Mouse (Mus musculus) thymus, adult 2 months (tissue): Measurements from ENCODE around the gene Ppp1r14a. TPM values are rescaled to one million over a fixed set of nuclear protein-coding genes. Genes with fewer than 3 reads are reported as not detected.

Source experiments
- DNase-seq: peaks from one replicate; pipeline ENCODE4 v3.0.0; 2021
- H3K27ac ChIP-seq: fragments of 200-500 bp; 2 replicates; pipeline ENCODE4 v1.5.1; 2012; ENCODE audit warnings: low read length, control low read depth; ENCODE audit not compliant: control insufficient read depth, insufficient read depth
- H3K27me3 ChIP-seq: fragments of 200-500 bp; 2 replicates; pipeline ENCODE4 v1.6.1; 2012; ENCODE audit warnings: mild to moderate bottlenecking, low read length, moderate library complexity, mixed read lengths; ENCODE audit not compliant: control insufficient read depth, insufficient read depth
- H3K36me3 ChIP-seq: fragments of 200-500 bp; 2 replicates; pipeline ENCODE4 v1.6.1; 2012; ENCODE audit warnings: mild to moderate bottlenecking, low read length, moderate library complexity; ENCODE audit not compliant: control insufficient read depth, insufficient read depth
- H3K4me1 ChIP-seq: fragments of 200-500 bp; replicated peaks from 2 replicates; pipeline ENCODE4 v1.6.1; 2012; ENCODE audit warnings: low read length; ENCODE audit not compliant: control insufficient read depth, insufficient read depth
- H3K4me3 ChIP-seq: fragments of 200-500 bp; 2 replicates; pipeline ENCODE4 v1.5.1; 2012; ENCODE audit warnings: mild to moderate bottlenecking, low read length, control low read depth, moderate library complexity; ENCODE audit not compliant: control insufficient read depth, insufficient read depth
- CTCF ChIP-seq: fragments of 200-500 bp; IDR thresholded peaks from 2 replicates; pipeline ENCODE4 v1.5.1; 2012; ENCODE audit warnings: mild to moderate bottlenecking, control low read depth, low read length, moderate library complexity, borderline replicate concordance; ENCODE audit not compliant: control insufficient read depth, poor library complexity, insufficient read depth; ENCODE audit errors: extremely low read depth
- POLR2A ChIP-seq: fragments of 200-500 bp; IDR thresholded peaks from 2 replicates; pipeline ENCODE4 v1.6.1; 2012; ENCODE audit warnings: mild to moderate bottlenecking, low read length, control low read depth, moderate library complexity; ENCODE audit not compliant: control insufficient read depth, poor library complexity, insufficient read depth; ENCODE audit errors: extremely low read depth
- WGBS: fragments of 180-500 bp; shearing (Covaris S2); methylation state at CpG from one replicate; pipeline ENCODE4 v1.1.7; 2018; 5-methylcytosine and 5-hydroxymethylcytosine counted together
- polyA plus RNA-seq: library from polyadenylated mRNA; depleted of rRNA; stranded (reverse); fragments of >200 nt; gene quantifications from 2 replicates; pipeline ENCODE4 v1.2.3, GENCODE M21; 2012

Ppp1r14a gene
- polyA plus RNA-seq, 1 experiment = 5.8 TPM

GRCm38 (mm10) chr7:29302641-29303040 is 13.5 kb downstream of the Ppp1r14a start:
- Histone ChIP-seq H3K4me1 (peaks cover 16% of the 10 kb centered on the region), H3K36me3 (no peaks in the 10 kb centered on the region), H3K27ac (no peak overlapping the region), H3K4me3 (no peak overlapping the region), H3K27me3 (peaks cover 22% of the 10 kb centered on the region)
- TF ChIP-seq CTCF (no peak), POLR2A (no peak)
- DNase-seq = no peak
- WGBS = 68% methylated on average over 7 of the region's 7 CpGs

DNA sequence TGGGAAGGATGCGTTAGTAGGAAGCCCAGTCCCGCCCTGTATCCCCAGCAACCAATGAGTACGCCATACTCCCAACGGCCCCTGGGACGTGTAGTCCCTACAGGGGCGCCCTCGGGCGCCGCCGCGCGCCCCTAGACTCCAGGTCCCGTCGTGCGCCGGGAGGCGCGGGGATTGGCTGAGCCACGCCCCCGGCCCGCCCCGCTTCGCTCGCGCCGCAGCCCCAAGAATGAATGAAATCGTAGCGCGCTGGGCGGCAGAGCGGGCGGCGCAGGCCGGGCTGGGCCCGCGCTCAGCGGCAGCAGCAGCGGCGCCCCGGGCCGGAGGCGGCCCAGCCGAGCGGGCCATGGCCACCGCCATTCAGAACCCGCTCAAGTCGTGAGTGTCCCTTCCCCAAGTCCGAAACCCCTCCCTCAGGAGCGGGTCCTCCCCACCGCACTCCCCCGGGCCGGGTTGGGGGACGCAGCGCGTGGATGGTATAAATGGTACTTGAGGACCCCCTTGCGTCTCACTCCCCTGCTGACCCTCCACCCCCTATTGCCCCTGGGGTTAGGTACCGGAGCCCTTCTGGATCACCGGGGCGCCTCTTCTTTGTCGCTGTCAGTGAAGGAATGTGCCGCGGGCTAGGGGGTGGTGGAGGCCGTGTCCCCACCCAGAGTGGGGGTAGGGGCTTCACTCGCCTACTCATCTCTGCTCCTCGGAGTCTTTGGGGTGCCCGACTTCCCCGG is 14.8 kb downstream of the Ppp1r14a start, which contains the start of gene Dpf1:
Dpf1 (plus strand) TSS at position 214 of the 725 bp plus-strand sequence.
- peak; percentile 74 for DNase-seq
- H3K4me3 ChIP-seq = peak within 1 kb of the TSS; percentile 17
- peaks cover 28% of the 10 kb centered on the region for H3K27me3 ChIP-seq
- TF ChIP-seq POLR2A (0 out of 2 replicates have a peak, but pooled peaks have one; percentile 40), CTCF (no peak)
- no peak within 1 kb of the TSS for H3K27ac ChIP-seq
- peaks cover 21% of the 10 kb centered on the region for H3K4me1 ChIP-seq
- WGBS = 2% methylated on average over 67 of the region's 67 CpGs
- no peaks in the 10 kb centered on the region for H3K36me3 ChIP-seq

DNA sequence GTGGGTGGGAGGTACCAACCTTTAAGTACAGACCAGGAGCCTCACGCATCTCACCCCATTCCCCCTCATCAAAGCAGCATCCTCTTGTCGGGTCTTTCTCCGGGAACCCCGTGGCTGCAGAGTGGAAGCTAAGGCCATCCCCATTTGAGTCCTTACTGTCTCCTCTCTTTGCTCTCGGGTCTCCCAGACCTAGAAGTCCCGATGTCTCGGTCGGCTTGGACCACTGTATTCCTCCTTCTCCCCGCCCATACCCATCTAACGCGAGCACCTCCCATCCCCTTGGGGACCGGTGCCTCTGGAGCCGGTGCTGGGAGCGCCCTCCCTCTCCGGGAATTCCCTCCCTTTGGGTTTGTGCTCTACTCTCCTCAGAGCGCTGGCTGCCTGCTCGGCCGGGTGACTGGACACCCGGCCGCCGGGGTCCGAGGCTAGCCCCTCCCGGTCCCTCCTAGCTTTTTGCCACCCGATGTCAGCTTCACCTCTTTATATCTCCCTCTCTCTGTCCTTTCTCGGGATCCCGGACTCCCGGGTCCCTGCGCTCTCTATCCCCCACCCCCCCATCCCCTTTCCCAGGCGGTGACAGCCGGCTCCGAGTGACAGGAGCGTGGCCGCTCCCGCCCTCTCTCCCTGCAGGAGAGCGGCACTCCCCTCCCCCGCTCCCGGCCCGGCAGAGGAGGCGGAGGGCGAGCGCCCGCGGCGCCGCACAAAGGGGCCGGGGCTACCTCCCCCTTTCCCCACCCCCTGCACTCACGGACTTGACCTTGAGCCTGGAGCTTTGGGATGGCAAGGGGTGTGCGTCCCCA is 15.6 kb downstream of the Ppp1r14a start:
- WGBS = 7% methylated on average over 45 of the region's 48 CpGs
- H3K27me3 ChIP-seq = peaks cover 31% of the 10 kb centered on the region
- DNase-seq = no peak
- TF ChIP-seq CTCF = no peak
- TF ChIP-seq POLR2A = no peak
- peaks cover 28% of the 10 kb centered on the region for H3K4me1 ChIP-seq
- H3K27ac ChIP-seq = no peak overlapping the region
- 0 out of 2 replicates have a peak overlapping the region, but pooled peaks have one; percentile 17 for H3K4me3 ChIP-seq
- H3K36me3 ChIP-seq = no peaks in the 10 kb centered on the region

DNA sequence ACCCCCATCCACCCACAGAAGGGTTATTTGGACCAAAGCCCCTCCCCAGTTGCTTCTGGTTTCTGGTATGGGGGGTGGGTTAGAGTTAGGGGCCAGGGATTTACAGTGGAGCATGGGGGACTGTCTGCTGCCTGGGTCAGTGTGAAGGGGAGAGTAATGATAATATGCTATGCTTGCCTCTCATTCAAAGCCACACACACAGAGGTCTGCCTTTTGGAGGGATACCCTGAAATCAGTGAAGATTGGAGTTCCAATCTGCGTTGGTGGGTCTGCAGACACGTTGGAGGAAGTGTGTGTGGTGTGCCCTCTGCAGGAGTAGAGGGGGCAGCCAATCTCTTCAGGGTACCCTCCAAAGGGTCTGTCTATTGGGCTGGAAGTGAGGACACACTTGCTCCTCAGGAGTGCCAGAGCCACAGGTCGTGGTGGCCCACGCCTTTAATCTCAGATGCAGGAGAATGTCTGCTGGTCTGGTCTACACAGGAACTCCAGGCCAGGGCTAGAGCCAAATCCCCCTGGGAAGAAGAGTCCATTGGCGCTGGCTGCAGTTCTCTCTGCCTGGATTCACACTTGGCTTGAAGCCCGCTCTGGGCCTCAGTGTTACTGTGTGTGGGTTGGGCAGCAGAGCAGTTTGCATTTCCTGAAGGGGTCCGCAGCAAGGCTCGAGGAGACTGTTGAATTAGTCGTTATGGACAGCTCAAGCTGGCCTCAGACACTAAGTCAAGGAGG is 16.3 kb downstream of the Ppp1r14a start:
- TF ChIP-seq CTCF (no peak), POLR2A (no peak)
- Histone ChIP-seq H3K27ac (no peak overlapping the region), H3K27me3 (peaks cover 31% of the 10 kb centered on the region), H3K4me3 (no peak overlapping the region), H3K36me3 (no peaks in the 10 kb centered on the region), H3K4me1 (peaks cover 33% of the 10 kb centered on the region)
- no peak for DNase-seq
- WGBS = 64% methylated on average over 9 of the region's 9 CpGs

GRCm38 (mm10) chr7:29306108-29306507 is 17.0 kb downstream of the Ppp1r14a start:
- Histone ChIP-seq H3K4me3 (no peak overlapping the region), H3K27ac (no peak overlapping the region), H3K36me3 (no peaks in the 10 kb centered on the region), H3K27me3 (peaks cover 31% of the 10 kb centered on the region), H3K4me1 (peaks cover 36% of the 10 kb centered on the region)
- 88% methylated on average over 7 of the region's 7 CpGs for WGBS
- TF ChIP-seq POLR2A (no peak), CTCF (no peak)
- no peak for DNase-seq

- H3K4me3 ChIP-seq = no peak overlapping the region
- no peaks in the 10 kb centered on the region for H3K36me3 ChIP-seq
- H3K27ac ChIP-seq = no peak overlapping the region
- peak; percentile 43 for DNase-seq
- 37% methylated on average over 7 of the region's 7 CpGs for WGBS
- peaks cover 31% of the 10 kb centered on the region for H3K27me3 ChIP-seq
- TF ChIP-seq CTCF (no peak), POLR2A (no peak)
- peaks cover 36% of the 10 kb centered on the region for H3K4me1 ChIP-seq
Observed at GRCm38 (mm10) chr7:29306619-29307018, 17.5 kb downstream of the Ppp1r14a start.
